8 mouse cellular contexts compared by ENCODE assay signal in the genomic region with DNA sequence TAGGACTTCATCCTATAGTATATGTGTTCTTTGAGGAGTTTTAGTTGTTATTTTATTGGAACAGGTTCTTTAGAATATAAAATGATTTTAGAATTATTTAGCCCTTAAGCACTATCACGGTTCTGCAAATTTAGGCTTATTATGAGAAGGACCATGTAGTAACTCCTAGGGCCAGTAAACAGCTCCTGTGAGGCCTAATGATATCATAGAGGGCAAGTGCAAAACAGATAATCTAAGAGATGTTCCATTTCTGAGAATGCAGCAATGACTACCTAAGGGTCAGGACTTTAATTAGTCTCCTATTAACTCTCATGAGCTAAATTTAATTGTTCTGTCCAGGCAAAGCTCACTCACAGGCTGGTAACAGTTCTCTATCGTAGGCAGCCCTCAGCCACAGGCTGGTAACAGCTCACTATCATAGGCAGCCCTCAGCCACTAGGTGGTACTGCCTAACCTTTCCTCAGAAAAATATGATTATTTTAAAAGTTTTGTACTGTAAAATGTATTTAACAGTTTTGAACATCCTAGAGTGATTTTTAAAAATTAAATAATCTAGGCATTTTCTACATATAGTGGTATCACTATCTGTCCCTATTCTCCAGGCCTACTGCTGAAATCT.
DNase-seq lines count a peak whose midpoint lies in the region; ATAC-seq lines count a peak whose summit lies in the region.

No protein-coding gene starts in this region.

- H3K4me3 ChIP-seq in hindbrain, embryonic 13.5 days: no peak overlapping the region

- peak; percentile 88 for ATAC-seq in frontal cortex, adult (ENCODE audit: low TSS enrichment)
- ATAC-seq in hindbrain, embryonic 13.5 days (ENCODE audit: low FRiP score): peak; percentile 85
- no peak; the same call in 1 of the 2 replicates for ATAC-seq in megakaryocyte progenitor cell, adult 5-6 weeks (replicated peaks; ENCODE audit: poor library complexity)

- intact Hi-C loops in heart, postnatal 10 days (cut with DNase I): loop anchor here (5.0 to 10.0 kb wide), 2 partner anchors 563 to 830 kb away; partner anchors contain the start of gene Sema3a

- no peaks in the 10 kb centered on the region for H3K4me1 ChIP-seq in hindbrain, embryonic 13.5 days (replicated peaks)

- DNase-seq in frontal cortex, postnatal 25 days (ENCODE audit: low spot score in 2 of 2): no peak
- peak; percentile 24 to 27 for DNase-seq in right cerebral cortex, adult 2 months (ENCODE audit: low spot score in 2 of 2)
- DNase-seq in right cerebral cortex, postnatal 36 days (ENCODE audit: low spot score in 2 of 2): no peak
- no peak for DNase-seq in thymus, postnatal 4 days
- no peak for DNase-seq in heart, postnatal 10 days

- no peaks in the 10 kb centered on the region for H3K36me3 ChIP-seq in hindbrain, embryonic 13.5 days

- no peak overlapping the region for H3K4me2 ChIP-seq in hindbrain, embryonic 13.5 days

- no peaks in the 10 kb centered on the region for H3K9me3 ChIP-seq in hindbrain, embryonic 13.5 days

- no peaks in the 10 kb centered on the region for H3K27me3 ChIP-seq in hindbrain, embryonic 13.5 days

- H3K9ac ChIP-seq in hindbrain, embryonic 13.5 days: no peak overlapping the region

- 48% methylated on average over 2 of the region's 2 CpGs for WGBS in hindbrain, embryonic 13.5 days

- H3K27ac ChIP-seq in hindbrain, embryonic 13.5 days: no peak overlapping the region

Comparison
In these comparisons a context has a peak if more than half of its experiments do, and no peak if none do; other contexts are left out.
1. DNase-seq: peak in right cerebral cortex, adult 2 months (2 of 2); none in frontal cortex, postnatal 25 days (0 of 2), right cerebral cortex, postnatal 36 days (0 of 2), thymus, postnatal 4 days (single experiment) and heart, postnatal 10 days (0 of 2).